ENCODE assay signal across 8 mouse cellular contexts in the genomic region with DNA sequence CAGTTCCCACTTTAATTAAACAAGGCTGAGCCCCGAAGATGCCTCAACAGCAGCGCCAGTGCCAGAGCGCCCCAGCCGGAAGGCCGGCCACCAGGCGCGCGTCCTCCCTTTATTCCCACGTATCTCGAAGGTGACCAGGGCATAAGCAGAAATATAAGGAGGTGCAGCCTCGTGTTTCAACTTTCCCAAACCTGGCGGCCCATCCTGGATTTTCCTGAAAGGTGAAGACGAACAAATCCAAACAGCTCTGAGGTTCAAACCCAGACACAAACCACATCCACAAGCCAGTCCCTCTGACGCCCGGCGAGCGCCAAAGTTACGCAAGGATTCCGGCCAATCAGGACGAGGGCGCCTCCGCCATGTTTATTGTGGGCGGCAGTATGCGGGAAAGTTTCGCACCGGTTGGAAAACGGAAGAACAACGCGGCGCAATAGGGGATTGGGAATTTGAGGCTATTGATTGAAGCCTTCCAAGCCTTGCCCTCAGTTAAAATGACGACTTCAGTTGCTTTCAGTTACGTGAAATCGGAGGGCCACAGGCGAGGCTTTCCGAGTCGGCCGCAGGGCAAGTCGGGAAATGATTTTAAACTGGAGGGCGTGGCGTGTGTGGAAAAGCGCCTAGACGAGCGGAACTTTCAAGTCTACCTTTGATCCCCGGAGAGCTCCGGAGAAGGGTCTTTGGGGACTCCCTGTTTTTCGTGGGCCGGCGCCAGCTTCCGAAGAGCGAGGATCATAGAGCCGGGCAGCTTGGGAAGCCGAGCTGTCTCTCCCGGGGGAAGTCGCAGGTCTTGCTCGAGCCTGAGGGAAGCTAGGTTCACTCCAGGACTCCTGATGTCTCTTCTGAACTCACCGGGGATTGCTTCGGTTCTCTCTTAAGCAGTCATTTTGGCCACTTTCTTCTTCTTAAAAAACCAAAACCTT. TPM values are rescaled to one million over a fixed set of nuclear protein-coding genes. Genes with fewer than 3 reads are reported as not detected.
A peak's percentile ranks its signal among the peaks of the same experiment; 100 is the strongest.
DNase-seq lines count a peak whose midpoint lies in the region; ATAC-seq and TF ChIP-seq lines count a peak whose summit lies in the region.

TSS of gene Dars2 (minus strand) at position 307 of the 920 bp plus-strand sequence.
TSS of gene Cenpl (plus strand) at position 362 of the 920 bp plus-strand sequence.

- peak within 1 kb of the TSS; percentile 47 for H3K27ac ChIP-seq in bone marrow macrophage, adult 2 months (ENCODE audit: insufficient read depth, low read depth, low read length)
- H3K27ac ChIP-seq in embryonic fibroblast, embryonic 13.5 days (ENCODE audit: insufficient read depth, low read length) = peak within 1 kb of the TSS; percentile 12
- H3K27ac ChIP-seq in kidney, embryonic 14.5 days (ENCODE audit: low read depth, low read length) = peak within 1 kb of the TSS; percentile 69
- peak within 1 kb of the TSS; percentile 82 for H3K27ac ChIP-seq in limb, embryonic 15.5 days

- peak within 1 kb of the TSS; percentile 77 for H3K4me3 ChIP-seq in bone marrow macrophage, adult 2 months (ENCODE audit: insufficient read depth, low read length)
- H3K4me3 ChIP-seq in embryonic fibroblast, embryonic 13.5 days (ENCODE audit: insufficient read depth, low read length) = peak within 1 kb of the TSS; percentile 96
- peak within 1 kb of the TSS; percentile 79 for H3K4me3 ChIP-seq in kidney, embryonic 14.5 days (ENCODE audit: low read length)
- peak within 1 kb of the TSS; percentile 76 for H3K4me3 ChIP-seq in limb, embryonic 15.5 days

- ATAC-seq in kidney, embryonic 14.5 days (ENCODE audit: low FRiP score, low TSS enrichment) = peak; percentile 97
- ATAC-seq in limb, embryonic 15.5 days (ENCODE audit: insufficient number of reproducible peaks, low FRiP score, low TSS enrichment, low read depth) = peak; percentile 93

- H3K27me3 ChIP-seq in kidney, embryonic 14.5 days (ENCODE audit: control insufficient read depth, insufficient read depth, low read length) = no peaks in the 10 kb centered on the region
- no peaks in the 10 kb centered on the region for H3K27me3 ChIP-seq in limb, embryonic 15.5 days

- peak within 1 kb of the TSS; percentile 82 for H3K9ac ChIP-seq in kidney, embryonic 14.5 days (ENCODE audit: low read depth, low read length)
- H3K9ac ChIP-seq in limb, embryonic 15.5 days = peak within 1 kb of the TSS; percentile 68

- H3K9me3 ChIP-seq in kidney, embryonic 14.5 days (ENCODE audit: control insufficient read depth, low read length) = no peaks in the 10 kb centered on the region
- H3K9me3 ChIP-seq in limb, embryonic 15.5 days = no peaks in the 10 kb centered on the region

- TF ChIP-seq POLR2A in bone marrow macrophage, adult 2 months (IDR thresholded peaks at IDR 0.05; ENCODE audit: borderline replicate concordance, low read depth, low read length) = no peak
- peak; percentile 59; the same call in 1 of the 2 replicates for TF ChIP-seq POLR2A in embryonic fibroblast, embryonic 13.5 days (IDR thresholded peaks at IDR 0.05; ENCODE audit: low read depth, low read length)

- TF ChIP-seq CTCF in bone marrow macrophage, adult 2 months (IDR thresholded peaks at IDR 0.05; ENCODE audit: low read depth, low read length) = no peak
- TF ChIP-seq CTCF in embryonic fibroblast, embryonic 13.5 days (IDR thresholded peaks at IDR 0.05; ENCODE audit: borderline replicate concordance, insufficient read depth, low read length) = no peak

- H3K36me3 ChIP-seq in kidney, embryonic 14.5 days (ENCODE audit: control insufficient read depth, insufficient read depth, low read length) = peaks cover 5% of the 10 kb centered on the region; the same call in 1 of the 2 replicates
- H3K36me3 ChIP-seq in limb, embryonic 15.5 days = 0 out of 2 replicates have a peak, but pooled peaks cover 3% of the 10 kb centered on the region

- under 1% methylated on average over 57 of the region's 57 CpGs for WGBS in kidney, embryonic 14.5 days
- under 1% methylated on average over 57 of the region's 57 CpGs for WGBS in limb, embryonic 15.5 days

- DNase-seq in A20 (ENCODE audit: low read depth, low spot score) = peak; percentile 98
- peak; percentile 98 for DNase-seq in heart, adult 9 months (ENCODE audit: low spot score in 2 of 2)
- DNase-seq in monocyte, adult 2 months (ENCODE audit: low read depth in 1 of 2, low spot score in 2 of 2) = peak; percentile 90 to 93
- peak; percentile 92 to 95 for DNase-seq in spleen, postnatal 36 days (ENCODE audit: low spot score in 2 of 2)

- peak within 1 kb of the TSS; percentile 81 for H3K4me2 ChIP-seq in kidney, embryonic 14.5 days (replicated peaks; ENCODE audit: low read depth, low read length)
- peak within 1 kb of the TSS; percentile 60 for H3K4me2 ChIP-seq in limb, embryonic 15.5 days

- H3K4me1 ChIP-seq in bone marrow macrophage, adult 2 months (ENCODE audit: control insufficient read depth, insufficient read depth, low read length) = peaks cover 22% of the 10 kb centered on the region
- peaks cover 2% of the 10 kb centered on the region; the same call in 1 of the 2 replicates for H3K4me1 ChIP-seq in embryonic fibroblast, embryonic 13.5 days (ENCODE audit: control insufficient read depth, insufficient read depth, low read length)
- peaks cover 19% of the 10 kb centered on the region for H3K4me1 ChIP-seq in kidney, embryonic 14.5 days (ENCODE audit: control insufficient read depth, insufficient read depth, low read length)
- peaks cover 27% of the 10 kb centered on the region for H3K4me1 ChIP-seq in limb, embryonic 15.5 days

RNA-seq across cellular contexts. Expression of gene Dars2, which starts in this region (rescaled TPM):
- polyA plus RNA-seq in bone marrow macrophage, adult 2 months (2012; ENCODE audit: insufficient read depth, insufficient read length, missing spikeins) = 11.3 and 15.2 TPM in 2 replicates
- polyA plus RNA-seq in embryonic fibroblast, embryonic 13.5 days (2011; ENCODE audit: insufficient read length, low read depth, missing spikeins) = 16.8 and 22.8 TPM in 2 replicates
- polyA plus RNA-seq in kidney, embryonic 14.5 days (2014; fragmentation: Nextera tagmentation; extraction: Ambion mirVana) = 26.6 and 45.4 TPM in 2 replicates
- polyA plus RNA-seq in limb, embryonic 15.5 days (2015; fragmentation: Nextera tagmentation; extraction: Ambion mirVana) = 26.2 and 26.7 TPM in 2 replicates

RNA-seq across cellular contexts. Expression of gene Cenpl, which starts in this region (rescaled TPM):
- 21.5 and 22.1 TPM in 2 replicates for polyA plus RNA-seq in bone marrow macrophage, adult 2 months (2012; ENCODE audit: insufficient read depth, insufficient read length, missing spikeins)
- 7.2 and 11.3 TPM in 2 replicates for polyA plus RNA-seq in embryonic fibroblast, embryonic 13.5 days (2011; ENCODE audit: insufficient read length, low read depth, missing spikeins)
- 32.7 and 36.2 TPM in 2 replicates for polyA plus RNA-seq in kidney, embryonic 14.5 days (2014; fragmentation: Nextera tagmentation; extraction: Ambion mirVana)
- 25.5 and 26.4 TPM in 2 replicates for polyA plus RNA-seq in limb, embryonic 15.5 days (2015; fragmentation: Nextera tagmentation; extraction: Ambion mirVana)

Comparison
In these comparisons a context has a peak if more than half of its experiments do, and no peak if none do; other contexts are left out.
1. Peak in every context shown above with its lines: DNase-seq, ATAC-seq, H3K4me3 ChIP-seq and H3K27ac ChIP-seq.
2. H3K27ac ChIP-seq: peak in every context shown above with its lines; median percentile 82 in limb, embryonic 15.5 days; 69 in kidney, embryonic 14.5 days; 47 in bone marrow macrophage, adult 2 months; 12 in embryonic fibroblast, embryonic 13.5 days.